Mouse (Mus musculus): ENCODE results near the gene Ccdc27. TPM values are rescaled to one million over a fixed set of nuclear protein-coding genes. Genes with fewer than 3 reads are reported as not detected.

Ccdc27 gene
- total RNA-seq, 1 experiment = not detected

DNA sequence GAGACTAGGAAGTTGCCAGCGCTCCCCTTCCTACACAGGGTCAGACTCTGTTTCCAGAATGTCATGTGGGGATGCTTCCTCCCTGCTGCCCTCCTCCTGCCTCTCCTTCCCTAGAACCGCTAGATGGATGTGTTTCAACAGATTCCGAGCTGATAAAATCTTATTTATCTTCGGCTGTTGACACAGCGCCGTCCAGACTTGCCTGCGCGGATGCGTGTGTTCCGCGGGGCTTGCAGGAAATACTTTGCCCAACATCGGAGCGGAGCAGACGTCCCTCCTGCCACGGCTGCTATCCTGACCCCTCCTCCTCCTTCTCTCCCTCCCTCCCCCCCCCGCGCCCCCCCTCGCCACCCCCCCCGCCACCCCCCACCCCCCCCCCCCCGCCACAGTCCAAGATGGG lies 29.0 kb upstream of the Ccdc27 start:
- no peak for DNase-seq (ENCODE audit: low read depth, low spot score)
- in situ Hi-C loops (cut with MboI; ENCODE audit: low sequenced_read_pairs in 2 of 2, unreplicated experiment in 2 of 2) = no loop called here
- H3K36me3 ChIP-seq (ENCODE audit: control insufficient read depth, insufficient read depth, low read length, poor library complexity, severe bottlenecking) = no peaks in the 10 kb centered on the region
- H3K4me3 ChIP-seq (ENCODE audit: insufficient read depth in 1 of 2, low read depth in 1 of 2, low read length in 2 of 2, poor library complexity in 1 of 2, severe bottlenecking in 1 of 2) = peak overlapping the region in 1 of 2 experiments; percentile 5; a peak in 1 of 4 replicates
- H3K9me3 ChIP-seq (ENCODE audit: control insufficient read depth, insufficient read depth, low read depth, low read length) = no peaks in the 10 kb centered on the region
- peaks cover 0 to 10% of the 10 kb centered on the region in 2 experiments; a peak in 2 of 4 replicates for H3K4me1 ChIP-seq (ENCODE audit: control insufficient read depth in 2 of 2, insufficient read depth in 2 of 2, low read length in 2 of 2, poor library complexity in 1 of 2)
- TF ChIP-seq HCFC1 (IDR thresholded peaks at IDR 0.05; ENCODE audit: borderline replicate concordance, insufficient read depth, low read length) (no peak), ZNF384 (IDR thresholded peaks at IDR 0.05; ENCODE audit: low read depth, low read length) (no peak), ZC3H11A (IDR thresholded peaks at IDR 0.05; ENCODE audit: borderline replicate concordance, low read depth, low read length) (no peak), MAFK (IDR thresholded peaks at IDR 0.05; ENCODE audit: insufficient read depth, low read depth, low read length) (no peak), CHD2 (IDR thresholded peaks at IDR 0.05; ENCODE audit: low read depth, low read length) (no peak)
- H3K27ac ChIP-seq (ENCODE audit: insufficient read depth, low read depth, low read length, poor library complexity, severe bottlenecking) = no peak overlapping the region
- H3K9ac ChIP-seq (ENCODE audit: insufficient read depth, low read depth, low read length, poor library complexity, severe bottlenecking) = no peak overlapping the region

DNA sequence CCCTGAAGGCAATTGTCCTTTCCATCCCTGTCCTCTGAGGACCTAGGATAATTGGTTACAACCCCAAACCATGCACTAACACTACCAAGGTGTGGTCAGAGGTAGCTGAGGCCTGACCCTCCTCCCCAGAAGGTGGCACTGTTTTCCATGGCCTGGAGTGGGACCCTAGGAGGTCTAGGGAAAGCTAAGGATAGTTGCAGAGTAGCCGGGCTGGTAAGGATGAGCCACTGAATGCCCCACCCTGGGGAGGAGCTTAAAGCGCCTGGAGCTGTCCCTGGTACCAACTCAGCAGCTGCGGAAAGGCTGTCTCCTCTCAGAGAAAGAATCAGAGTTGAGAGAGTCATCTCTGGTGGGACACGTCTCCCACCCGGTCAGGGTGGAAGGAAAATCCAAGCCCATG lies 28.4 kb upstream of the Ccdc27 start:
- in situ Hi-C loops (cut with MboI; ENCODE audit: low sequenced_read_pairs in 2 of 2, unreplicated experiment in 2 of 2) = no loop called here
- no peak overlapping the region for H3K9ac ChIP-seq (ENCODE audit: insufficient read depth, low read depth, low read length, poor library complexity, severe bottlenecking)
- no peak overlapping the region for H3K4me3 ChIP-seq (ENCODE audit: insufficient read depth in 1 of 2, low read depth in 1 of 2, low read length in 2 of 2, poor library complexity in 1 of 2, severe bottlenecking in 1 of 2)
- peak; percentile 62 for TF ChIP-seq ZC3H11A (IDR thresholded peaks at IDR 0.05; ENCODE audit: borderline replicate concordance, low read depth, low read length)
- TF ChIP-seq MAFK (IDR thresholded peaks at IDR 0.05; ENCODE audit: insufficient read depth, low read depth, low read length) = no peak
- H3K27ac ChIP-seq (ENCODE audit: insufficient read depth, low read depth, low read length, poor library complexity, severe bottlenecking) = no peak overlapping the region
- H3K9me3 ChIP-seq (ENCODE audit: control insufficient read depth, insufficient read depth, low read depth, low read length) = no peaks in the 10 kb centered on the region
- peak; percentile 76 for DNase-seq (ENCODE audit: low read depth, low spot score)
- H3K36me3 ChIP-seq (ENCODE audit: control insufficient read depth, insufficient read depth, low read length, poor library complexity, severe bottlenecking) = no peaks in the 10 kb centered on the region
- peaks cover 0 to 10% of the 10 kb centered on the region in 2 experiments; a peak in 2 of 4 replicates for H3K4me1 ChIP-seq (ENCODE audit: control insufficient read depth in 2 of 2, insufficient read depth in 2 of 2, low read length in 2 of 2, poor library complexity in 1 of 2)

DNA sequence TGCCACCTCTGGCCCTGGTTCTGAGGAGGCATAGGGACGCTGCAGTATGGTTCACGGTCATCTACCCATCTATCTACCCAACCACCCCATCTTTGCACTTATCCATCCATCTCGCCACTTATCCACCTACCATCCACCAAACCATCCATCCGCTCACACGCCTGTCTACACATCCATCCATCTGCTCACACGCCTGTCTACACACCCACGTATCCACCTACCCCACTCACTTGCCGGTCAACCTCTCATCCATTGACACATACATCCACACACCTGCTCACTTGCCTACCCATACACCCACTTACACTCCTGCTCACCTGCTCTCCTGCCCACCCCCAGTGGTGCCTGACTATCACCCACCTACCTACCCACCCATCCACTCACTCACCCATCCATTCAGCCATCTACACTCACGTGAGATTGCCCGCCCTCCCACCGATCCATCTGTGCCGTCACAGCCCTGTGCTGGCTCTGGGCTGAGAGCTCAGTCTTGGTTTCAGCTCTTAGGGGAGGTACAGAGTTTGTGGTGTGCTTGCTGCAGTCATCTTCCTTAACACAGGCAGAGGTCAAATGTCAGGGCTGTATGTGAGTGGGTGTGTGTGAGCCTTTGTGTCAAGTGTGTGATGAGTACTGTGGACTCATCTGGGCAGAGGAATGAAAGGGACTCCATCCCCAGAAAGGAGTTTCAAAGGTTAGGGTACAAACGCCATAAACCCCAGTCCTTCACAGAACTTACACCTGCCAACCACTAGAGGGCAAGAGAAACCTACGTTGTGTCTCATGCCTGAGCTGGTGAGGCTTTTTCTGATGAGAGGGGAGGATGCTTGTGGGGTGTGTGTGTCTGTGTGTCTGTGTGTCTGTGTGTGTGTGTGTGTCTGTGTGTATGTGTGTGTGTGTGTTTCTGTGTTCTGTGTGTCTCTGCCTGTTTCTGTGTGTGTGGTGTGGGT lies 22.6 kb upstream of the Ccdc27 start:
- in situ Hi-C loops (cut with MboI; ENCODE audit: low sequenced_read_pairs in 2 of 2, unreplicated experiment in 2 of 2) = no loop called here
- Histone ChIP-seq H3K9me3 (ENCODE audit: control insufficient read depth, insufficient read depth, low read depth, low read length) (no peaks in the 10 kb centered on the region), H3K9ac (ENCODE audit: insufficient read depth, low read depth, low read length, poor library complexity, severe bottlenecking) (no peak overlapping the region), H3K4me3 (ENCODE audit: insufficient read depth in 1 of 2, low read depth in 1 of 2, low read length in 2 of 2, poor library complexity in 1 of 2, severe bottlenecking in 1 of 2) (no peak overlapping the region), H3K4me1 (ENCODE audit: control insufficient read depth in 2 of 2, insufficient read depth in 2 of 2, low read length in 2 of 2, poor library complexity in 1 of 2) (no peaks in the 10 kb centered on the region), H3K36me3 (ENCODE audit: control insufficient read depth, insufficient read depth, low read length, poor library complexity, severe bottlenecking) (no peaks in the 10 kb centered on the region), H3K27ac (ENCODE audit: insufficient read depth, low read depth, low read length, poor library complexity, severe bottlenecking) (no peak overlapping the region)
- no peak for TF ChIP-seq ZNF384 (IDR thresholded peaks at IDR 0.05; ENCODE audit: low read depth, low read length)
- no peak for TF ChIP-seq CHD2 (IDR thresholded peaks at IDR 0.05; ENCODE audit: low read depth, low read length)
- TF ChIP-seq ZC3H11A (IDR thresholded peaks at IDR 0.05; ENCODE audit: borderline replicate concordance, low read depth, low read length) = no peak; the same call in 1 of the 2 replicates
- TF ChIP-seq HCFC1 (IDR thresholded peaks at IDR 0.05; ENCODE audit: borderline replicate concordance, insufficient read depth, low read length) = no peak
- no peak for TF ChIP-seq MAFK (IDR thresholded peaks at IDR 0.05; ENCODE audit: insufficient read depth, low read depth, low read length)
- DNase-seq (ENCODE audit: low read depth, low spot score) = no peak

DNA sequence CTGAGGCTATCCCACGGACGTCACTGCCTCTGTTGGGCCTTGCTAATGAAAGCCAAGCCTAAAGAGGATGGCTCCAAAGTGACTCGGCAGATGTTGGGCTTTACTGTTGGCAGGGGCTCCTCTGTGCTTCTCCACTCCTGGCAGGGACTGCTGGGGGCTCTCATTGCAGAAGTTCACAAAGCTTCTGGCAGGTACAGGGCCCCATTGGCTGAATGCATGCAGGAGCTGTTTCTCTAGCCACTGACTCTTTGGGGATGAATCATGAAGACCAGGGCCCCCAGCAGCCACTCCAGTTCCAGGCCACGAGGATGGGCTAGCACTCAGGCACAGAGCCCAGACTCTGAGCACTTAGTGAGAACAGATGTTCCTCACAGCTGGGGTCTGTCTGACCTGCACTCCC lies 15.2 kb upstream of the Ccdc27 start:
- no peak for DNase-seq (ENCODE audit: low read depth, low spot score)
- Histone ChIP-seq H3K36me3 (ENCODE audit: control insufficient read depth, insufficient read depth, low read length, poor library complexity, severe bottlenecking) (no peaks in the 10 kb centered on the region), H3K9ac (ENCODE audit: insufficient read depth, low read depth, low read length, poor library complexity, severe bottlenecking) (no peak overlapping the region), H3K4me3 (ENCODE audit: insufficient read depth in 1 of 2, low read depth in 1 of 2, low read length in 2 of 2, poor library complexity in 1 of 2, severe bottlenecking in 1 of 2) (no peak overlapping the region), H3K4me1 (ENCODE audit: control insufficient read depth in 2 of 2, insufficient read depth in 2 of 2, low read length in 2 of 2, poor library complexity in 1 of 2) (no peaks in the 10 kb centered on the region), H3K9me3 (ENCODE audit: control insufficient read depth, insufficient read depth, low read depth, low read length) (no peaks in the 10 kb centered on the region), H3K27ac (ENCODE audit: insufficient read depth, low read depth, low read length, poor library complexity, severe bottlenecking) (no peak overlapping the region)
- in situ Hi-C loops (cut with MboI; ENCODE audit: low sequenced_read_pairs in 2 of 2, unreplicated experiment in 2 of 2) = no loop called here
- TF ChIP-seq MAFK (IDR thresholded peaks at IDR 0.05; ENCODE audit: insufficient read depth, low read depth, low read length) (no peak), ZNF384 (IDR thresholded peaks at IDR 0.05; ENCODE audit: low read depth, low read length) (no peak), CHD2 (IDR thresholded peaks at IDR 0.05; ENCODE audit: low read depth, low read length) (no peak)

All from ES-E14 (cell line).